Mouse (Mus musculus): Measurements from ENCODE around the gene Kdm4d.
A peak's percentile ranks its signal among the peaks of the same experiment; 100 is the strongest.
"Not testable (repeated sequence)": the region's sequence is repeated elsewhere in the genome, so short reads cannot be mapped to it uniquely, and the experiment has no call there.

Gene Kdm4d

GRCm38 (mm10) chr9:14500023-14500915, at the start of gene Kdm4d, which contains the start of gene Cwc15:
TSS of gene Kdm4d (minus strand) at chr9:14500482.
TSS of gene Cwc15 (plus strand) at chr9:14500617.
- peak; percentile 98 for DNase-seq (ENCODE audit: low spot score)

GRCm38 (mm10) chr9:14548366-14548761, 48.1 kb upstream of the Kdm4d start:
- no peak for DNase-seq (ENCODE audit: low spot score)

- DNase-seq (ENCODE audit: low spot score), result no peak
Measured at GRCm38 (mm10) chr9:14547584-14548365, 47.5 kb upstream of the Kdm4d start.

- DNase-seq (ENCODE audit: low spot score), result no peak
Measured at GRCm38 (mm10) chr9:14544034-14544757, 43.9 kb upstream of the Kdm4d start.

- no peak for DNase-seq (ENCODE audit: low spot score)
Measured at GRCm38 (mm10) chr9:14534833-14535456, 34.7 kb upstream of the Kdm4d start.

- DNase-seq (ENCODE audit: low spot score), result no peak
Measured at GRCm38 (mm10) chr9:14533659-14534058, 33.4 kb upstream of the Kdm4d start.

GRCm38 (mm10) chr9:14532283-14532682, 32.0 kb upstream of the Kdm4d start:
- no peak for DNase-seq (ENCODE audit: low spot score)

GRCm38 (mm10) chr9:14530004-14530403, 29.7 kb upstream of the Kdm4d start:
- DNase-seq (ENCODE audit: low spot score), result no peak

GRCm38 (mm10) chr9:14523408-14524043, 23.2 kb upstream of the Kdm4d start:
- DNase-seq (ENCODE audit: low spot score), result peak; percentile 84

- no peak for DNase-seq (ENCODE audit: low spot score)
Measured at GRCm38 (mm10) chr9:14521695-14522094, 21.4 kb upstream of the Kdm4d start.

GRCm38 (mm10) chr9:14520971-14521670, 20.8 kb upstream of the Kdm4d start:
- no peak for DNase-seq (ENCODE audit: low spot score)

GRCm38 (mm10) chr9:14518105-14518504, 17.8 kb upstream of the Kdm4d start:
- peak; percentile 27 for DNase-seq (ENCODE audit: low spot score)

GRCm38 (mm10) chr9:14517296-14517695, 17.0 kb upstream of the Kdm4d start:
- peak; percentile 52 for DNase-seq (ENCODE audit: low spot score)

- peak; percentile 76 for DNase-seq (ENCODE audit: low spot score)
Measured at GRCm38 (mm10) chr9:14512633-14513445, 12.6 kb upstream of the Kdm4d start.

- DNase-seq (ENCODE audit: low spot score), result no peak
Measured at GRCm38 (mm10) chr9:14500916-14501424, 688 bp upstream of the Kdm4d start.

- DNase-seq (ENCODE audit: low spot score), result no peak
Measured at GRCm38 (mm10) chr9:14498896-14499705, 1.2 kb downstream of the Kdm4d start.

GRCm38 (mm10) chr9:14463668-14464067, 36.6 kb downstream of the Kdm4d start:
- not testable (repeated sequence) for DNase-seq (ENCODE audit: low spot score)

- DNase-seq (ENCODE audit: low spot score), result not testable (repeated sequence)
Measured at GRCm38 (mm10) chr9:14462536-14462935, 37.7 kb downstream of the Kdm4d start.

GRCm38 (mm10) chr9:14456320-14456719, 44.0 kb downstream of the Kdm4d start:
- DNase-seq (ENCODE audit: low spot score), result no peak

Measured in retina, embryonic 14.5 days (tissue).